Mouse (Mus musculus) lung, embryonic 15.5 days (tissue): ENCODE measurements around the gene Thbs4. TPM values are rescaled to one million over a fixed set of nuclear protein-coding genes. Genes with fewer than 3 reads are reported as not detected.
"Not testable (repeated sequence)": the region's sequence is repeated elsewhere in the genome, so short reads cannot be mapped to it uniquely, and the experiment has no call there.

Experiments
- ATAC-seq: fragments of 200-750 bp; cut with Nextera tagmentation; 2 replicates; pipeline ENCODE4 v1.8.0; 2017; ENCODE audit warnings: moderate number of reproducible peaks, borderline replicate concordance; ENCODE audit not compliant: low FRiP score, low TSS enrichment; ENCODE audit errors: extremely low read depth
- H3K27ac ChIP-seq: fragments of 300-500 bp; sonication (generic); 2 replicates; pipeline ENCODE4 v1.5.1; 2015; ENCODE audit warnings: moderate library complexity, mild to moderate bottlenecking, inconsistent platforms
- H3K27me3 ChIP-seq: fragments of 300-500 bp; sonication (generic); 2 replicates; pipeline ENCODE4 v1.6.1; 2015; ENCODE audit warnings: inconsistent platforms
- H3K36me3 ChIP-seq: fragments of 300-500 bp; sonication (generic); 2 replicates; pipeline ENCODE4 v1.6.1; 2015; ENCODE audit warnings: inconsistent platforms
- H3K4me1 ChIP-seq: fragments of 300-500 bp; sonication (generic); 2 replicates; pipeline ENCODE4 v1.6.1; 2015; ENCODE audit warnings: inconsistent platforms
- H3K4me2 ChIP-seq: fragments of 300-500 bp; sonication (generic); 2 replicates; pipeline ENCODE4 v1.6.1; 2015; ENCODE audit warnings: inconsistent platforms, mild to moderate bottlenecking, moderate library complexity
- H3K4me3 ChIP-seq: fragments of 300-500 bp; sonication (generic); 2 replicates; pipeline ENCODE4 v1.5.1; 2015; ENCODE audit warnings: mild to moderate bottlenecking, inconsistent platforms
- H3K9ac ChIP-seq: fragments of 300-500 bp; sonication (generic); 2 replicates; pipeline ENCODE4 v1.6.1; 2015; ENCODE audit warnings: inconsistent platforms
- H3K9me3 ChIP-seq: fragments of 300-500 bp; sonication (generic); 2 replicates; pipeline ENCODE4 v1.6.1; 2016; ENCODE audit warnings: inconsistent platforms
- WGBS: fragments of 180-500 bp; shearing (Covaris S2); methylation state at CpG from one replicate; pipeline ENCODE4 v1.1.7; 2015; 5-methylcytosine and 5-hydroxymethylcytosine counted together
- polyA plus RNA-seq: library from polyadenylated mRNA; unstranded; fragments of >200 nt; fragmentation: Nextera tagmentation; extraction: Ambion mirVana; gene quantifications from 2 replicates; pipeline ENCODE4 v1.2.1, GENCODE M21; 2015

The Thbs4 gene
- 3.0 and 4.4 TPM in 2 replicates for polyA plus RNA-seq

DNA sequence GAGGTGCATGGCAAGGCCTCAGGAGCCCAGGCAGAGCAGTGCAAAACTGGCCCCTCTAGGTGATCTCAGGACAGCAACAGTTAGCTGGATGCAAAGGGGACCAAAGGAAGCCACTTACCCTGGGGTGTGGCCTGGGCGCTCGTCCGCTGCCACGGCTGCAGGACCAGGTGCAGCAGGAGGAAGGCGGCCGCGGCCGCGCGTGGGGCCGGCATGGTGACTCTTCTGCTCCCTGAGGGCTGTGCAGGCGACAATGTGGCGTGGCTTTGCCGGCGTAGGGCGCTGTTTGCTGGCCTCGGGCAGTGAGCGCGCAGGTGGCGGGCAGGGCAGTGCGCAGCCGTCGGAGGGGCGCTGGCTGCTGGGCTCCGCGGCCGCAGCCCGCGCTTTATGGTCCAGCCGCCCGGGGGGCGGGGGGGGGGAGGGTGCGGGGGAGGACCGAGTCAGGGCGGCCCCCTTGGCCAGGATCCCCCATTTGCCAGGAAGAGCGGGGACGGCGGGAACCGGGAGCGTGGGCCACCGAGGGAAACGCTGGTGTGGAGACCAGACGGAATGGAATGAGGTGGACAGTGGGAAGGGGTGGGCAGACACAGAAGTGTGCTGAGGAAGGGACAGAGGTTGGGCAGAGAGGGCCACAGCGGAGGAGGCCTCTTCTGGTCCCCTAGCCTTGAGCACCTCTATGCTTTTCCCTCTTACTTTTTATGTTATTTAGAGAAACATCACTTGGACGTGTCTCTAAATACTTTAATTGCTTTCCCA, at the start of gene Thbs4:
Gene Thbs4 (minus strand): TSS at position 357 of the 753 bp plus-strand sequence.
- Histone ChIP-seq H3K27ac (no peak within 1 kb of the TSS), H3K27me3 (peaks cover 26% of the 10 kb centered on the region), H3K4me3 (peak within 1 kb of the TSS; percentile 36), H3K36me3 (no peaks in the 10 kb centered on the region), H3K9ac (no peak within 1 kb of the TSS), H3K4me2 (peak within 1 kb of the TSS; percentile 64), H3K4me1 (peaks cover 5% of the 10 kb centered on the region; the same call in 1 of the 2 replicates), H3K9me3 (no peaks in the 10 kb centered on the region)
- WGBS = 6% methylated on average over 41 of the region's 45 CpGs
- 0 out of 2 replicates have a peak, but pooled peaks have one; percentile 19 for ATAC-seq

DNA sequence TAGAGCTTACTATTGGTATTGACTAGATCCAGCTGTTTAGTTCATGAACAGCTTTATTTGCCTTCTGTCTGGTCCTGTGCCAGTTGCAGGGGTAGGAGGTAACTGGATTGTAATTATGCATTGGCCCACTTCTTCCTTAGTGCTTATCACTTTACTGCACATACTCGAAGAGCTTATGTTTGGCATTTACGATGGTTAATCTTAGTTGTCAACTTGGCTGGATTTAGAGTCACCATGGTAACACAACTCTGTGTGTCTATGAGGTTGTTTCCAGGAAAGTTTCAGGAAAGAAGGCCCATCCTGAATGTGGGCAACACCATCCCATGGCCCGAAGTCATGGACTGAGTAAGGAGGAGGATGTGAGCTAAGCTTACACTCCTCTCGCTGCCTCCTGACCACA, 38.5 kb upstream of the Thbs4 start:
- no peak overlapping the region for H3K27ac ChIP-seq
- H3K9me3 ChIP-seq = no peaks in the 10 kb centered on the region
- H3K9ac ChIP-seq = no peak overlapping the region
- H3K4me1 ChIP-seq = no peaks in the 10 kb centered on the region
- no peak for ATAC-seq
- H3K4me3 ChIP-seq = no peak overlapping the region
- 76% methylated on average over 4 of the region's 4 CpGs for WGBS
- no peak overlapping the region for H3K4me2 ChIP-seq
- no peaks in the 10 kb centered on the region for H3K27me3 ChIP-seq
- no peaks in the 10 kb centered on the region for H3K36me3 ChIP-seq

DNA sequence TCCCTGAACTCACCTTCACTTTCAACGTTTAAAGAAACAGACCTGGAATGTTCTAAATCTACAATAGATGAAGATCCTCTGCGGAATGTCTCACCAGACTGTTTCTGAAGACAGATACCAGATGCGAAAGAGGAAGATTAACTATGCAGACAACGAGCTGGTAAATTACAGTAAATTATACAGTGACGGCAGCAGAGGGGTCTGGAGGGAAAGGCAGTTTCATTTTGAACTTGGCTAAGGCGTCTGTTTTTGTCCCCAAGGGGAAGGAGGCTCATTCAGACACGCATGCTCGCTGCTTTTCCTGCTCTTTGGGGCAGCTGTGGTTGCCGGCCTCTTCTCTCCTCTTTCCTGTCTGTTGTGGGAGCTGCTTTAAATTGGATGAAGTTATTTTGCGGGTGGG, 34.2 kb upstream of the Thbs4 start:
- WGBS = 46% methylated on average over 10 of the region's 10 CpGs
- Histone ChIP-seq H3K4me2 (no peak overlapping the region), H3K27me3 (no peaks in the 10 kb centered on the region), H3K4me1 (no peaks in the 10 kb centered on the region), H3K9me3 (no peaks in the 10 kb centered on the region), H3K27ac (no peak overlapping the region), H3K4me3 (no peak overlapping the region), H3K9ac (no peak overlapping the region), H3K36me3 (no peaks in the 10 kb centered on the region)
- no peak for ATAC-seq

DNA sequence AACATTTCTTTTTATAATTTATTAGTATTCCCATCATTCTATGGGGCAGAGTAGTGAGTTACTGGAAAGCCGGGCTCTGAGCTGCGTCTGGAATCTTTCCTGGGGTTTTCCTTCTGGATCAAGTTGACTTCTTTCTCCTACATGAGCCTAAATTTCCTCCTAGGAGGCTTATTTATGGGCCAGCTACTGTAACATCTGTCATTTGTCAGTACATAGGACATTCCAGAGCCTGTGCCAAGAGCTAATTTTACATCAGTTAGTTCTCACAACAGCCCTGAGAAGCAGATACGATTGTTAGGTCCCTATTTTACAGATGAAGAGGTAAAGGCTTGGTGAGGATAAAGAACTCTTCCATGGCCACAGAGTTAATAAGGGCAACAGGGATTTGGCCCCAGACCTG, 22.7 kb upstream of the Thbs4 start:
- no peak overlapping the region for H3K4me2 ChIP-seq

DNA sequence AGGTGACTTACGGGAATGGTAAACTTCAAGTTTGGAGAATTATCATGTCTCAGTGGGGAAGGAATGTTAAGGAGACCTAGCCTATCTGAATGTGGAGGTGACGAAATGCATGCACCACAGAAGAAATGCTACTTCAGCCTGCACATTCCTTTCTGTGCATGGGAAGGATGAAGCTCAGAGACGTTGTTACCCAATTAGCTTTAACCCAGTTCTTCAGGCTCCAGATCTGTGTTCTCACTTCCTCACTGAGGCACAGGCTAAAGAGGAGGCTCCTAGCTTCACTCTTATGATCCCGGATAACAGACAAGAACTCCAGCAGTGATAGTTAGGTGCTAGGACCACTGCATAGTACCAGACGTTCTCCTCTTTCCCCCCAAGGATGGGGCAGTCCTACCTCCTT, 21.7 kb upstream of the Thbs4 start:
- Histone ChIP-seq H3K4me1 (no peaks in the 10 kb centered on the region), H3K4me3 (no peak overlapping the region), H3K27ac (no peak overlapping the region), H3K9me3 (no peaks in the 10 kb centered on the region), H3K27me3 (no peaks in the 10 kb centered on the region), H3K36me3 (no peaks in the 10 kb centered on the region), H3K9ac (no peak overlapping the region), H3K4me2 (no peak overlapping the region)
- no peak for ATAC-seq
- WGBS = 73% methylated on average over 5 of the region's 5 CpGs

More for the DNA sequence above, 22.7 kb upstream of the Thbs4 start:
- Histone ChIP-seq H3K27ac (no peak overlapping the region), H3K4me1 (no peaks in the 10 kb centered on the region), H3K4me3 (no peak overlapping the region), H3K9me3 (no peaks in the 10 kb centered on the region), H3K27me3 (no peaks in the 10 kb centered on the region), H3K9ac (no peak overlapping the region), H3K36me3 (no peaks in the 10 kb centered on the region)
- WGBS = 53% methylated on average over 3 of the region's 3 CpGs
- ATAC-seq = no peak

DNA sequence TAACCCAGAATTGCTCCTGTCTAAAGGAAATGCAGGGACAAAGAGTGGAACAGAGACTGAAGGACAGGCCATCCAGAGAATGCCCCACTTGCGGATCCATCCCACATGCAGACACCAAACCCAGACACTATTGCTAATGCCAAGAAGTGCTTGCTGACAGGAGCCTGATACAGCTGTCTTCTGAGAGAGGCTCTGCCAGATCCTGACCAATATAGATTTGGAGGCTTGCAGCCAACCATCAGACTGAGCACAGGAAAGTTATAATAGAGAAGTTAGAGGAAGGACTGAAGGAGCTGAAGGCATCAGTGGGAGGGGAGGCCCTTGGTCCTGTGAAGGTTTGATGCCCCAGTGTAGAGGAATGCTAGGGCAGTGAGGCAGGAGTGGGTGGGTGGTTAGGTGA, 16.0 kb upstream of the Thbs4 start:
- WGBS = 76% methylated on average over 1 of the region's 1 CpGs
- H3K4me2 ChIP-seq, ATAC-seq, H3K36me3 ChIP-seq, H3K9me3 ChIP-seq, H3K27ac ChIP-seq, H3K4me3 ChIP-seq, H3K4me1 ChIP-seq, H3K9ac ChIP-seq, H3K27me3 ChIP-seq: not testable (repeated sequence)

DNA sequence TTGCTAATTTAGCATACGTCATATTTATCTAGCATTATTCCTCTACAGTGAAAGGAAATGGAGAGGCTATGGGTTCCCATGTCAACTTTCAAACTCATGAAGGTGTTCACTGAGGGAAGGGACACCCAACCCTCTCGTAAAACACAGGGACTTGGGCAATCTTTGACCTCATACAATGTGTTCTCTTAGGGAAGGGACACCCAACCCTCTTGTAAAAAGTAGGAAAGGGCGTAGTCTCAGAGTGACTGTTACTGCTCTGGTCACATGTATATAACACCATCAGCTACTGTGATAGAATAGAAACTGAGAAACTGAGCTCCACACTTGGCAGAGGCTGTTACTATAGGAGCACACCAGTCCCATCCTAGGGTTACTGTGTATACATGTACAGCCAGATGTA, 13.2 kb upstream of the Thbs4 start:
- no peak overlapping the region for H3K9ac ChIP-seq
- 81% methylated on average over 3 of the region's 3 CpGs for WGBS
- H3K4me2 ChIP-seq = no peak overlapping the region
- no peaks in the 10 kb centered on the region for H3K9me3 ChIP-seq
- no peaks in the 10 kb centered on the region for H3K27me3 ChIP-seq
- no peak overlapping the region for H3K27ac ChIP-seq
- no peaks in the 10 kb centered on the region for H3K4me1 ChIP-seq
- ATAC-seq = no peak
- no peak overlapping the region for H3K4me3 ChIP-seq
- no peaks in the 10 kb centered on the region for H3K36me3 ChIP-seq

DNA sequence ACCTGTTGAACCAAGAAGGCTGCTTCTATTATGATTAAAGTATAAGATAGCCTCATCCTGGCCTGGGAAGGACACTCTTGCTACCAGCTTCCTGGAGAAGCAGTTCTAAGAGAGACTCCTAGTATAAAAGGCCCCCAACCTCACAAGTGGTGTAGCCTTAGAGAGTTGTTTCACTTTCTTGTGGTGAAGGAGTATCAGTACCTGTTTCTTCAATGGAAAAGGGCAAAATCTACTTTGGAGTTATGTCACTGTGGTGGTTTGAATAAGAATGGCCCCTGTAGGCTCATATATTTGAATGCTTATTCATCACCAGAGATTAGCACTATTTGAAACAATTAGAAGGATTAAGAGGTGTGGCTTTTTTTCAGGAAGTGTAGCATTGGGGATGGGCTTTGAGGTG, 12.2 kb upstream of the Thbs4 start:
- Histone ChIP-seq H3K4me3 (no peak overlapping the region), H3K36me3 (no peaks in the 10 kb centered on the region), H3K27ac (no peak overlapping the region), H3K27me3 (no peaks in the 10 kb centered on the region), H3K4me2 (no peak overlapping the region), H3K9me3 (no peaks in the 10 kb centered on the region), H3K9ac (no peak overlapping the region), H3K4me1 (no peaks in the 10 kb centered on the region)
- no peak for ATAC-seq

DNA sequence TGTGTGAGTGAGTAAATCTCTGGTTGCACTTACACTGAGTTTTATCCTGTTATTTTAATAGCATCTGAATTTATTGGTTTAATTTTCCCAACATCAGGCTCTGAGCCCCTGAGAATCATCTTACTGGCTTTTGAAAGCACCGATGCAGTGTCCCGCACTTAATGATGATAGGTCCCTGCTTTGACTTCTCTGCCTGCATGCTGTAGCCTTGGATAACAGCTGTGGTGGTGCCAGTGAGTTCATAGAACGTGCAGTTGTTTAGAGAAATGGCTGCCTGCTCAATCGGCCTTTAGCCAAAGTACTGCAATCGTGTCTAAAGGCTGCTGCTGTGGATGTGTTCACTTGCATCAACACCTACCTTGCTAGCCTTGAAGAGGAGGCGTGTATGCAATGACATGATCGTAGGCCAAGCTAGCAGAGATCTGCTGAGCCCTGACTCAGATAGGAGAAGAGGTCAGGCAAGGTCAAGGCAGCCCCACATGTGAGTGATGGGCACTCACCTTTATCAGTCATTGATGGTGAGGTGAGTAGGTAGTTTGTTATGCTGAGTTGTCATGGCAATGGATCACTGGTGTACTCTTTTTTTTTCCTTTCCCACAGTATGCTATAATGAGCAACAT, 4.8 kb upstream of the Thbs4 start:
- Histone ChIP-seq H3K4me2 (no peak overlapping the region), H3K4me1 (peaks cover 4% of the 10 kb centered on the region; the same call in 1 of the 2 replicates), H3K9ac (no peak overlapping the region), H3K36me3 (no peaks in the 10 kb centered on the region), H3K27ac (no peak overlapping the region), H3K4me3 (no peak overlapping the region), H3K27me3 (peaks cover 13% of the 10 kb centered on the region), H3K9me3 (no peaks in the 10 kb centered on the region)
- 47% methylated on average over 7 of the region's 7 CpGs for WGBS
- no peak for ATAC-seq

DNA sequence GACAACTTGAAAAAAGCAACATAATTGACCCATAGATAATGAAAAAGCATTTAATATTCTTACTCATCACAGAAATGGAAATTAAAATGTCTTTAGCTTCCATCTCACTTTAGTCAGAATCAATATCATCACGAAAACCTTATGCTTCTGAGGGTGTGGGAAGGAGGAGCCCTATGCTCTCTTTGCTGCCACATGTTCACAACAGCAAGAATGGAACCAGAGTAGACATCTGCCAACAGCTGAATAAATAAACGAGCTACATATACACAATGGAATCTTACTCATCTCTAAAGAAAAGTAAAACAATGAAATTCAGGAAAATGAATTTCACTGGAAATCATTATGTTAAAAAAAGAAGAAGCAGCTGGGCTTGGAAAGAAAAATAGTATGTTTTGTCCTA, 4.2 kb upstream of the Thbs4 start:
- no peaks in the 10 kb centered on the region for H3K9me3 ChIP-seq
- H3K27ac ChIP-seq = no peak overlapping the region
- no peaks in the 10 kb centered on the region for H3K36me3 ChIP-seq
- no peak for ATAC-seq
- 49% methylated on average over 2 of the region's 2 CpGs for WGBS
- H3K4me2 ChIP-seq = no peak overlapping the region
- no peak overlapping the region for H3K9ac ChIP-seq
- no peak overlapping the region for H3K4me3 ChIP-seq
- peaks cover 5% of the 10 kb centered on the region; the same call in 1 of the 2 replicates for H3K4me1 ChIP-seq
- peaks cover 18% of the 10 kb centered on the region for H3K27me3 ChIP-seq

DNA sequence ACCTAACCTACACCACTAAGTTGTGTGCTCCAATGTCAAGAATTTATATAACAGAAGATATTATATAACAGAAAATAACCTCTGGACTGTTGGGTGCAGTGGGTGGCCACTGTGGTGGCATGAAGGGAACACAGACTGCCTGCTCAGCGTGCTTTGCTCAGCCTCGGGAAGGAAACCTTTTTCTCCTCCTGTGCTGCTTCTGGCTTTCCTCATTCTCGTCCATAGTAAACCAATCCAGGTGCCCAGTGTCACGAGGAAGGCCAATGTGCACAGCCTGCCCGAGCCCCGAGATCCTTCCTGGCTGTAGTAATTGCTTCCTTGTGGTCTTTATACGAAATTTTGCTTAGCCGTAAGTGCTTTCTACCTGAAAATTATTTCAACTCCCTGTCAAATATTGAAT, 982 bp downstream of the Thbs4 start:
- H3K9ac ChIP-seq = no peak overlapping the region
- H3K4me2 ChIP-seq = no peak overlapping the region

DNA sequence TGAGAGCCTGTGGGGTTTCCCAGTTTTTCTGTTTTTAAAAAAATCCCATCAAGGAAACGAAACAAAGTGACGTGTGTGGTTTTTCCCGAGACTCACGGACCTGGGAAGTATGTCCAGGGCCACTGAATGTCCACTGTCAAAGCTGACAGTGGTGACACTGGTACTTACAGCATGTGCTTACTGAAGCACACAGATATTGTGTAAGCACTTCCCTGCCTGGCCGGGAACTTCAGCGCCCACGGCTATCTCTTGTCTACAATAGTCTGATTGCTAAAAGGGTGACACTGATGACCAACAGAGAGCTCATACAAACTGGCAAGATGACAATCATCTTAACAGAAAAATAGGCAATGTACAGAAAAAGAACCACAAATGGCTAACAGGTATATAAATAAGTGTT, 3.1 kb downstream of the Thbs4 start:
- Histone ChIP-seq H3K4me3 (no peak overlapping the region), H3K4me2 (no peak overlapping the region)

More for the DNA sequence above, 982 bp downstream of the Thbs4 start:
- WGBS = 71% methylated on average over 8 of the region's 8 CpGs
- H3K9me3 ChIP-seq = no peaks in the 10 kb centered on the region
- H3K27me3 ChIP-seq = peaks cover 26% of the 10 kb centered on the region
- H3K4me3 ChIP-seq = no peak overlapping the region
- H3K27ac ChIP-seq = no peak overlapping the region
- ATAC-seq = no peak
- no peaks in the 10 kb centered on the region for H3K36me3 ChIP-seq
- H3K4me1 ChIP-seq = peaks cover 5% of the 10 kb centered on the region; the same call in 1 of the 2 replicates

More for the DNA sequence above, 3.1 kb downstream of the Thbs4 start:
- no peak overlapping the region for H3K27ac ChIP-seq
- no peak for ATAC-seq
- H3K9ac ChIP-seq = no peak overlapping the region
- peaks cover 5% of the 10 kb centered on the region; the same call in 1 of the 2 replicates for H3K4me1 ChIP-seq
- no peaks in the 10 kb centered on the region for H3K9me3 ChIP-seq
- no peaks in the 10 kb centered on the region for H3K36me3 ChIP-seq
- WGBS = 68% methylated on average over 7 of the region's 7 CpGs
- peaks cover 26% of the 10 kb centered on the region for H3K27me3 ChIP-seq
